Mouse (Mus musculus): ENCODE measurements around the gene Zscan2.

Gene Zscan2

GRCm38 (mm10) chr7:80885666-80886065 is 24.9 kb downstream of the Zscan2 start:
- DNase-seq (ENCODE audit: low spot score): no peak

- no peak for DNase-seq (ENCODE audit: low spot score)
These were observed 27.9 kb downstream of the Zscan2 start for GRCm38 (mm10) chr7:80888595-80888994.

- no peak for DNase-seq (ENCODE audit: low spot score)
These were observed 28.3 kb downstream of the Zscan2 start for GRCm38 (mm10) chr7:80889021-80889511.

GRCm38 (mm10) chr7:80889841-80890241 is 29.1 kb downstream of the Zscan2 start:
- no peak for DNase-seq (ENCODE audit: low spot score)

- DNase-seq (ENCODE audit: low spot score): no peak
These were observed 32.5 kb downstream of the Zscan2 start for GRCm38 (mm10) chr7:80893086-80893752.

- no peak for DNase-seq (ENCODE audit: low spot score)
These were observed 33.0 kb downstream of the Zscan2 start for GRCm38 (mm10) chr7:80893753-80894129.

- no peak for DNase-seq (ENCODE audit: low spot score)
These were observed 33.5 kb downstream of the Zscan2 start for GRCm38 (mm10) chr7:80894196-80894595.

GRCm38 (mm10) chr7:80894815-80895519 is 34.2 kb downstream of the Zscan2 start:
- DNase-seq (ENCODE audit: low spot score): no peak

- DNase-seq (ENCODE audit: low spot score): no peak
These were observed 36.4 kb downstream of the Zscan2 start for GRCm38 (mm10) chr7:80897134-80897533.

- no peak for DNase-seq (ENCODE audit: low spot score)
These were observed 37.0 kb downstream of the Zscan2 start for GRCm38 (mm10) chr7:80897721-80898120.

GRCm38 (mm10) chr7:80900944-80901501 is 40.3 kb downstream of the Zscan2 start, which contains the start of gene Wdr73:
Gene Wdr73 (minus strand): TSS chr7:80901269.
- DNase-seq (ENCODE audit: low spot score): peak; percentile 85

GRCm38 (mm10) chr7:80901541-80902274 is 41.0 kb downstream of the Zscan2 start:
- DNase-seq (ENCODE audit: low spot score): no peak

GRCm38 (mm10) chr7:80903625-80904422 is 43.1 kb downstream of the Zscan2 start:
- DNase-seq (ENCODE audit: low spot score): no peak

- DNase-seq (ENCODE audit: low spot score): no peak
These were observed 44.3 kb downstream of the Zscan2 start, which contains the start of gene Nmb for GRCm38 (mm10) chr7:80904921-80905515. Gene Nmb (minus strand): TSS chr7:80905076.

- DNase-seq (ENCODE audit: low spot score): no peak
These were observed 50.3 kb downstream of the Zscan2 start for GRCm38 (mm10) chr7:80911053-80911452.

- DNase-seq (ENCODE audit: low spot score): no peak
These were observed 51.8 kb downstream of the Zscan2 start for GRCm38 (mm10) chr7:80912496-80912895.

GRCm38 (mm10) chr7:80917916-80918465 is 57.3 kb downstream of the Zscan2 start:
- DNase-seq (ENCODE audit: low spot score): no peak

GRCm38 (mm10) chr7:80918982-80919646 is 58.4 kb downstream of the Zscan2 start:
- DNase-seq (ENCODE audit: low spot score): no peak

- DNase-seq (ENCODE audit: low spot score): no peak
These were observed 58.9 kb downstream of the Zscan2 start for GRCm38 (mm10) chr7:80919647-80920008.

GRCm38 (mm10) chr7:80923165-80923564 is 62.4 kb downstream of the Zscan2 start:
- no peak for DNase-seq (ENCODE audit: low spot score)

All from left cerebral cortex, adult 11 months (tissue).